In the genomic region with DNA sequence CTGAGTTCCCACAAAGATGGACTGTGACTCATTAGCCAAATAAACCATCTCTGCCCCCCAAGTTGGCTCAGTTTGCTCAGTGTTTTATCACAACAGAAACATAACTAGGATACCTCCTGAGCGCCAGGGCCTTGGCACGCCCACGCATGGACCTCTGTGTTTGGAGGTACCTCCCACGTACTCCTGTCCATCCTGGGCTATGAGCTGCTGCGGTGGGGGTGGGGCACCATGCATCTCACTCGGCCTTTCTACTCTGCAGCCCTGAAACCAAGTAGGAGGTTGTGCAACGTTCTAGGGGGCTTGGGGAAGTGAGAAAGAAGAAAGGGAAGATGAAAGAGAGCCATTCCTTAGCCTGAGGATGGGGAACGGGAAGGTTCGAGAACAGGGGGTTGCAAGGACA, we compare ENCODE assay signal across 28 mouse cellular contexts. TPM values are rescaled to one million over a fixed set of nuclear protein-coding genes. Genes with fewer than 3 reads are reported as not detected.
DNase-seq lines count a peak whose midpoint lies in the region; ATAC-seq and TF ChIP-seq lines count a peak whose summit lies in the region.
"Had no signal": no experiment of that assay in that cellular context is flagged by ENCODE, and none has a peak within 500 bp of the region (broad histone marks: within the 10 kb centered on the region; RNA-seq: fewer than 3 reads in every experiment).

No protein-coding gene starts in this region.

- H3K9me3 ChIP-seq in liver, embryonic 16.5 days (replicated peaks; ENCODE audit: control insufficient read depth, low read length) = no peaks in the 10 kb centered on the region
- no peaks in the 10 kb centered on the region for H3K9me3 ChIP-seq in liver, embryonic 11.5 days (ENCODE audit: control insufficient read depth, low read length)
- no peaks in the 10 kb centered on the region for H3K9me3 ChIP-seq in forebrain, embryonic 16.5 days (ENCODE audit: control insufficient read depth, low read length)
- H3K9me3 ChIP-seq: forebrain, embryonic 10.5 days; hindbrain, embryonic 15.5 days; limb, embryonic 12.5 days; liver, embryonic 15.5 days; neural tube, embryonic 12.5 days had no signal

- no peak for TF ChIP-seq CTCF in thymus, adult 2 months (IDR thresholded peaks at IDR 0.05; ENCODE audit: borderline replicate concordance, control insufficient read depth, extremely low read depth, insufficient read depth, low read length, poor library complexity)
- no peak for TF ChIP-seq CTCF in cerebellum, adult 2 months (IDR thresholded peaks at IDR 0.05; ENCODE audit: borderline replicate concordance, insufficient read depth, low read depth, low read length)

- no peak for DNase-seq in liver, embryonic 11.5 days (ENCODE audit: low spot score)
- peak; percentile 23 for DNase-seq in thymus, postnatal 4 days
- no peak for DNase-seq in thymus, adult 2 months
- DNase-seq in cerebellum, adult 2 months = no peak
- DNase-seq: adrenal gland, adult 2 months; cerebellum, adult 11 months; cerebellum, postnatal 10 days; gastrocnemius, postnatal 25 days; kidney, adult 2 months; kidney, postnatal 10 days; layer of hippocampus, postnatal 36 days had no signal

- no peaks in the 10 kb centered on the region for H3K27me3 ChIP-seq in liver, embryonic 16.5 days (ENCODE audit: control insufficient read depth, insufficient read depth, low read depth, low read length)
- H3K27me3 ChIP-seq in liver, embryonic 11.5 days (replicated peaks; ENCODE audit: control insufficient read depth, insufficient read depth, low read length) = no peaks in the 10 kb centered on the region
- H3K27me3 ChIP-seq in thymus, adult 2 months (ENCODE audit: control insufficient read depth, insufficient read depth, low read length) = no peaks in the 10 kb centered on the region
- no peaks in the 10 kb centered on the region for H3K27me3 ChIP-seq in cerebellum, adult 2 months (ENCODE audit: control insufficient read depth, insufficient read depth, low read length)
- no peaks in the 10 kb centered on the region for H3K27me3 ChIP-seq in forebrain, embryonic 16.5 days (replicated peaks; ENCODE audit: control insufficient read depth, insufficient read depth, low read length)
- H3K27me3 ChIP-seq: limb, embryonic 12.5 days; liver, embryonic 15.5 days; neural tube, embryonic 12.5 days had no signal

- H3K9ac ChIP-seq in liver, embryonic 16.5 days (ENCODE audit: low read depth, low read length) = no peak overlapping the region
- no peak overlapping the region for H3K9ac ChIP-seq in liver, embryonic 11.5 days (ENCODE audit: low read depth, low read length)
- no peak overlapping the region for H3K9ac ChIP-seq in forebrain, embryonic 16.5 days (replicated peaks; ENCODE audit: low read depth, low read length)
- H3K9ac ChIP-seq: hindbrain, embryonic 15.5 days; limb, embryonic 12.5 days; liver, embryonic 15.5 days; neural tube, embryonic 12.5 days had no signal

- peak; percentile 51 for ATAC-seq in liver, embryonic 16.5 days (ENCODE audit: low read depth)
- ATAC-seq in liver, embryonic 11.5 days (replicated peaks; ENCODE audit: low FRiP score) = no peak
- peak; percentile 87 for ATAC-seq in granulocyte monocyte progenitor cell, adult 5-6 weeks (replicated peaks; ENCODE audit: poor library complexity, severe bottlenecking)
- no peak for ATAC-seq in forebrain, embryonic 16.5 days
- ATAC-seq: lung, postnatal 0 days had no signal

- no peak overlapping the region for H3K4me2 ChIP-seq in liver, embryonic 16.5 days (ENCODE audit: low read depth, low read length)
- no peak overlapping the region for H3K4me2 ChIP-seq in liver, embryonic 11.5 days
- H3K4me2 ChIP-seq in forebrain, embryonic 16.5 days (ENCODE audit: low read length) = no peak overlapping the region
- H3K4me2 ChIP-seq: hindbrain, embryonic 15.5 days; limb, embryonic 12.5 days; liver, embryonic 15.5 days; midbrain, embryonic 11.5 days; neural tube, embryonic 12.5 days had no signal

- H3K4me3 ChIP-seq in liver, embryonic 16.5 days (ENCODE audit: low read depth, low read length) = no peak overlapping the region
- H3K4me3 ChIP-seq in liver, embryonic 11.5 days (ENCODE audit: low read depth, low read length) = no peak overlapping the region
- H3K4me3 ChIP-seq in thymus, adult 2 months (ENCODE audit: control insufficient read depth, insufficient read depth, low read length) = no peak overlapping the region
- no peak overlapping the region for H3K4me3 ChIP-seq in cerebellum, adult 2 months (replicated peaks; ENCODE audit: insufficient read depth, low read depth, low read length)
- H3K4me3 ChIP-seq in forebrain, embryonic 16.5 days (replicated peaks; ENCODE audit: low read length) = no peak overlapping the region
- H3K4me3 ChIP-seq: forebrain, embryonic 10.5 days; hindbrain, embryonic 15.5 days; limb, embryonic 12.5 days; liver, embryonic 15.5 days; neural tube, embryonic 12.5 days had no signal

- TF ChIP-seq POLR2A in thymus, adult 2 months (IDR thresholded peaks at IDR 0.05; ENCODE audit: control insufficient read depth, extremely low read depth, insufficient read depth, low read length, poor library complexity) = no peak
- TF ChIP-seq POLR2A in cerebellum, adult 2 months (IDR thresholded peaks at IDR 0.05; ENCODE audit: borderline replicate concordance, insufficient read depth, low read length) = no peak

- 35% methylated on average over 9 of the region's 9 CpGs for WGBS in liver, embryonic 16.5 days (ENCODE audit: insufficient replicate concordance)
- 45% methylated on average over 9 of the region's 9 CpGs for WGBS in liver, embryonic 11.5 days
- WGBS in thymus, adult 2 months = 83% methylated on average over 9 of the region's 9 CpGs
- WGBS in cerebellum, adult 2 months = 82% methylated on average over 9 of the region's 9 CpGs
- 87% methylated on average over 9 of the region's 9 CpGs for WGBS in forebrain, embryonic 16.5 days

- H3K27ac ChIP-seq in liver, embryonic 16.5 days (ENCODE audit: low read length) = no peak overlapping the region
- H3K27ac ChIP-seq in liver, embryonic 11.5 days (ENCODE audit: low read depth, low read length) = no peak overlapping the region
- H3K27ac ChIP-seq in thymus, adult 2 months (ENCODE audit: control insufficient read depth, insufficient read depth, low read length) = no peak overlapping the region
- no peak overlapping the region for H3K27ac ChIP-seq in cerebellum, adult 2 months (ENCODE audit: insufficient read depth, low read length)
- H3K27ac ChIP-seq in forebrain, embryonic 16.5 days (ENCODE audit: low read length) = no peak overlapping the region
- H3K27ac ChIP-seq: forebrain, embryonic 10.5 days; hindbrain, embryonic 15.5 days; limb, embryonic 12.5 days; liver, embryonic 15.5 days; macrophage; neural tube, embryonic 12.5 days had no signal

- peaks cover 3% of the 10 kb centered on the region; the same call in 1 of the 2 replicates for H3K4me1 ChIP-seq in liver, embryonic 16.5 days (ENCODE audit: control insufficient read depth, low read depth, low read length)
- H3K4me1 ChIP-seq in liver, embryonic 11.5 days (replicated peaks; ENCODE audit: control insufficient read depth, insufficient read depth, low read length) = peaks cover 6% of the 10 kb centered on the region; the same call in 1 of the 2 replicates
- H3K4me1 ChIP-seq in thymus, adult 2 months (replicated peaks; ENCODE audit: control insufficient read depth, insufficient read depth, low read length) = peaks cover 8% of the 10 kb centered on the region
- no peaks in the 10 kb centered on the region; the same call in 1 of the 2 replicates for H3K4me1 ChIP-seq in cerebellum, adult 2 months (ENCODE audit: control insufficient read depth, insufficient read depth, low read length)
- no peaks in the 10 kb centered on the region for H3K4me1 ChIP-seq in forebrain, embryonic 16.5 days (replicated peaks; ENCODE audit: control insufficient read depth, insufficient read depth, low read length)
- H3K4me1 ChIP-seq: hindbrain, embryonic 15.5 days; neural tube, embryonic 12.5 days had no signal

- H3K36me3 ChIP-seq in liver, embryonic 16.5 days (ENCODE audit: control insufficient read depth, insufficient read depth) = no peaks in the 10 kb centered on the region
- no peaks in the 10 kb centered on the region for H3K36me3 ChIP-seq in liver, embryonic 11.5 days (ENCODE audit: control insufficient read depth, insufficient read depth, low read length)
- no peaks in the 10 kb centered on the region for H3K36me3 ChIP-seq in thymus, adult 2 months (ENCODE audit: control insufficient read depth, insufficient read depth, low read length)
- H3K36me3 ChIP-seq in forebrain, embryonic 16.5 days (ENCODE audit: control insufficient read depth, insufficient read depth) = no peaks in the 10 kb centered on the region
- H3K36me3 ChIP-seq: forebrain, embryonic 10.5 days; hindbrain, embryonic 15.5 days; limb, embryonic 12.5 days; liver, embryonic 15.5 days; neural tube, embryonic 12.5 days had no signal

RNA-seq across cellular contexts. Expression of a gene that starts 9.6 kb away (rescaled TPM):
- 3.4 and 3.9 TPM in 2 replicates for polyA plus RNA-seq in liver, embryonic 16.5 days (2015; fragmentation: Nextera tagmentation; extraction: Ambion mirVana)
- 1.3 and 1.5 TPM in 2 replicates for polyA plus RNA-seq in liver, embryonic 11.5 days (2014; fragmentation: Nextera tagmentation; extraction: Ambion mirVana)
- 0.54 and 1.1 TPM in 2 replicates for polyA plus RNA-seq in thymus, adult 2 months (2012; rRNA removed)
- not detected in 2 replicates for total RNA-seq in granulocyte monocyte progenitor cell, adult 5-6 weeks (2014; fragmentation: Nextera tagmentation)
- total RNA-seq in granulocyte monocyte progenitor cell, adult 5-6 weeks (2017) = not detected in 2 replicates
- not detected in 2 replicates for polyA plus RNA-seq in cerebellum, adult 2 months (2012; rRNA removed)
- polyA plus RNA-seq in forebrain, embryonic 16.5 days (2015; fragmentation: Nextera tagmentation; extraction: Ambion mirVana) = not detected in 2 replicates
- total RNA-seq: gastrocnemius, postnatal 25 days; hematopoietic stem cell, adult 5-6 weeks; layer of hippocampus, adult 18-20 months; layer of hippocampus, postnatal 36 days; left cerebral cortex, postnatal 14 days had no signal
- polyA plus RNA-seq: embryonic facial prominence, embryonic 11.5 days; forebrain, embryonic 10.5 days; heart, embryonic 16.5 days; hindbrain, embryonic 15.5 days; limb, embryonic 12.5 days; macrophage; midbrain, embryonic 11.5 days; neural tube, embryonic 12.5 days had no signal

RNA-seq across cellular contexts. Expression of a gene that starts 25.3 kb away (rescaled TPM):
- polyA plus RNA-seq in liver, embryonic 16.5 days (2015; fragmentation: Nextera tagmentation; extraction: Ambion mirVana) = 0.02 and 0.04 TPM in 2 replicates
- 0.08 and 0.14 TPM in 2 replicates for polyA plus RNA-seq in liver, embryonic 11.5 days (2014; fragmentation: Nextera tagmentation; extraction: Ambion mirVana)
- 0.45 and 0.51 TPM in 2 replicates for polyA plus RNA-seq in thymus, adult 2 months (2012; rRNA removed)
- total RNA-seq in granulocyte monocyte progenitor cell, adult 5-6 weeks (2014; fragmentation: Nextera tagmentation) = not detected in 2 replicates
- total RNA-seq in granulocyte monocyte progenitor cell, adult 5-6 weeks (2017) = not detected in 2 replicates
- not detected in 2 replicates for polyA plus RNA-seq in cerebellum, adult 2 months (2012; rRNA removed)
- 0.06 and 0.22 TPM in 2 replicates for polyA plus RNA-seq in forebrain, embryonic 16.5 days (2015; fragmentation: Nextera tagmentation; extraction: Ambion mirVana)
- total RNA-seq: hematopoietic stem cell, adult 5-6 weeks had no signal
- polyA plus RNA-seq: kidney, adult 2 months; macrophage; small intestine, adult 2 months had no signal

RNA-seq across cellular contexts. Expression of a gene that starts 52.9 kb away (rescaled TPM):
- 9.3 and 10.5 TPM in 2 replicates for polyA plus RNA-seq in liver, embryonic 16.5 days (2015; fragmentation: Nextera tagmentation; extraction: Ambion mirVana)
- polyA plus RNA-seq in liver, embryonic 11.5 days (2014; fragmentation: Nextera tagmentation; extraction: Ambion mirVana) = 31.1 and 37.5 TPM in 2 replicates
- polyA plus RNA-seq in thymus, adult 2 months (2012; rRNA removed) = 1.6 TPM in 2 replicates
- total RNA-seq in granulocyte monocyte progenitor cell, adult 5-6 weeks (2014; fragmentation: Nextera tagmentation) = not detected in 2 replicates
- total RNA-seq in granulocyte monocyte progenitor cell, adult 5-6 weeks (2017) = 1.4 TPM in 1 of 2 replicates, not detected in the other
- polyA plus RNA-seq in cerebellum, adult 2 months (2012; rRNA removed) = 1.4 TPM in 2 replicates
- polyA plus RNA-seq in forebrain, embryonic 16.5 days (2015; fragmentation: Nextera tagmentation; extraction: Ambion mirVana) = 0.21 and 0.28 TPM in 2 replicates

Comparison
In these comparisons a context has a peak if more than half of its experiments do, and no peak if none do; other contexts are left out.
1. ATAC-seq: peak in liver, embryonic 16.5 days (single experiment) and granulocyte monocyte progenitor cell, adult 5-6 weeks (single experiment); none in liver, embryonic 11.5 days (single experiment) and forebrain, embryonic 16.5 days (single experiment).